Mouse (Mus musculus) liver, embryonic 14.5 days (tissue): ENCODE results near the gene Psd. TPM values are rescaled to one million over a fixed set of nuclear protein-coding genes. Genes with fewer than 3 reads are reported as not detected.
A peak's percentile ranks its signal among the peaks of the same experiment; 100 is the strongest.

Experiments
- ATAC-seq: fragments of 200-750 bp; cut with Nextera tagmentation; 2 replicates; pipeline ENCODE4 v1.8.0; 2017; ENCODE audit warnings: moderate number of reproducible peaks, mild to moderate bottlenecking, moderate library complexity; ENCODE audit not compliant: insufficient read depth
- DNase-seq, 3 experiments: peaks; one replicate each; pipeline ENCODE4 v3.0.0-alpha.2; 2012 to 2013; ENCODE audit warnings: low read depth in 3 of 3, low spot score in 3 of 3
- H3K27ac ChIP-seq: fragments of 300-500 bp; sonication (generic); 2 replicates; pipeline ENCODE4 v1.5.1; 2014; ENCODE audit warnings: moderate library complexity, mild to moderate bottlenecking, control low read depth, inconsistent platforms
- H3K27me3 ChIP-seq: fragments of 300-500 bp; sonication (generic); 2 replicates; pipeline ENCODE4 v1.6.1; 2014; ENCODE audit warnings: mild to moderate bottlenecking, low read length, moderate library complexity; ENCODE audit not compliant: control insufficient read depth, insufficient read depth
- H3K36me3 ChIP-seq: fragments of 300-500 bp; sonication (generic); replicated peaks from 2 replicates; pipeline ENCODE4 v1.6.1; 2014; ENCODE audit warnings: low read depth; ENCODE audit not compliant: control insufficient read depth, insufficient read depth
- H3K4me1 ChIP-seq, 2 experiments: fragments of 200-500 bp in 1 of 2; fragments of 300-500 bp in 1 of 2; sonication (generic) in 1 of 2; replicated peaks; 2 replicates each; pipeline ENCODE4 v1.6.1; 2012 to 2014; ENCODE audit warnings: antibody characterized with exemption in 1 of 2, inconsistent platforms in 1 of 2, low read length in 1 of 2; ENCODE audit not compliant: control insufficient read depth in 2 of 2, insufficient read depth in 2 of 2
- H3K4me2 ChIP-seq: fragments of 300-500 bp; sonication (generic); 2 replicates; pipeline ENCODE4 v1.6.1; 2014; ENCODE audit warnings: low read depth, mild to moderate bottlenecking, control low read depth, moderate library complexity
- H3K4me3 ChIP-seq, 2 experiments: fragments of 200-500 bp in 1 of 2; fragments of 300-500 bp in 1 of 2; sonication (generic) in 1 of 2; 2 replicates each; pipeline ENCODE4 v1.5.1; 2012 to 2014; ENCODE audit warnings: low read depth in 2 of 2, low read length in 2 of 2, mild to moderate bottlenecking in 2 of 2, control low read depth in 1 of 2, inconsistent platforms in 1 of 2, moderate library complexity in 1 of 2; ENCODE audit not compliant: insufficient read depth in 1 of 2
- H3K9ac ChIP-seq: fragments of 300-500 bp; sonication (generic); replicated peaks from 2 replicates; pipeline ENCODE4 v1.6.1; 2014; ENCODE audit warnings: mild to moderate bottlenecking, control low read depth, moderate library complexity
- H3K9me3 ChIP-seq: fragments of 300-500 bp; sonication (generic); 2 replicates; pipeline ENCODE4 v1.6.1; 2016; ENCODE audit warnings: low read length, mixed read lengths; ENCODE audit not compliant: control insufficient read depth
- CTCF ChIP-seq: IDR thresholded peaks from 2 replicates; pipeline ENCODE4 v1.5.1; 2016; ENCODE audit warnings: antibody characterized with exemption, low read depth, control low read depth
- EP300 ChIP-seq: IDR thresholded peaks from 2 replicates; pipeline ENCODE4 v1.6.1; 2016; ENCODE audit warnings: antibody characterized with exemption, low read depth
- WGBS: fragments of 180-500 bp; shearing (Covaris S2); extraction: QIAGEN DNeasy Blood & Tissue Kit; methylation state at CpG from one replicate; pipeline ENCODE4 v1.1.7; 2014; ENCODE audit not compliant: insufficient replicate concordance; 5-methylcytosine and 5-hydroxymethylcytosine counted together
- polyA plus RNA-seq, 2 experiments: library from polyadenylated mRNA; depleted of rRNA in 1 of 2; stranded (reverse) in 1 of 2; unstranded in 1 of 2; fragments of >200 nt; fragmentation: Nextera tagmentation in 1 of 2; extraction: Ambion mirVana in 1 of 2; gene quantifications; 2 replicates each; pipeline versions ENCODE4 v1.2.1 to v1.2.3; 2012 to 2014

The Psd gene
- polyA plus RNA-seq, 2 experiments, result 4.9 TPM

DNA sequence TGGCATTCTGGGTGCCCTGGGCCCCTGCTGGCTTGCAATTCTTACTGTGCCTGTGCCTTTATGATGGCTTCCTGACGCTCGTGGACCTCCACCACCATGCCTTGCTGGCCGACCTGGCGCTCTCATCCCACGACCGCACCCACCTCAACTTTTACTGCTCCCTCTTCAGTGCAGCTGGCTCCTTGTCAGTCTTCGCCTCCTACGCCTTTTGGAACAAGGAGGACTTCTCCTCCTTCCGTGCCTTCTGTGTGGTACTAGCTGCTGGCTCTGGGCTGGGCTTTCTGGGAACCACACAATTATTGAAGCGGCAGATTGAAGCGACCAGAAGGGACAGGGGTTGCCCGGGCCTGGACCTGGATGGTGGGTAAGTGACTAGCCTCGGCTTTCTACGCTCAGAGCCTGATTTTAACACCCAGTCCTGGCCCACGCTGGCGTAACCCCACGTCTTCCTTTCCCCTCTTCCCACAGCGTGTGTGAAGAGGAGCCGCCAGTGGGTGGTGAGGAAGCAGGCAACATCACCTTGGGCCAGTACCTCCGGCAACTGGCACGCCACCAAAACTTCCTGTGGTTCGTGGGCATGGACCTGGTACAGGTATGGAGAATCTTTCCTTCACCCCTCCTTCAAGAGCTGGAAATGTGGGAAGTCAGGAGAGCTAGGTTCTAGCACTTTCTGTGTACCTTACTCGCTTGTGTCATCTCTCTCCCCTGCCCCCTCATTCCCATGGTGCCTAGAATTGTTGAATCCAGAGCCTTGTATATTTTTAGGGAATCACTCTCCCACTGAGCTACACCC lies 41.0 kb upstream of the Psd start:
- TF ChIP-seq EP300 (no peak), CTCF (no peak)
- Histone ChIP-seq H3K27me3 (no peaks in the 10 kb centered on the region), H3K9me3 (no peaks in the 10 kb centered on the region), H3K27ac (no peak overlapping the region), H3K9ac (no peak overlapping the region), H3K4me1 (peaks cover 0 to 3% of the 10 kb centered on the region in 2 experiments; a peak in 1 of 4 replicates), H3K36me3 (no peaks in the 10 kb centered on the region), H3K4me2 (no peak overlapping the region), H3K4me3 (no peak overlapping the region)
- DNase-seq, result no peak
- ATAC-seq, result no peak
- 75% methylated on average over 22 of the region's 23 CpGs for WGBS

DNA sequence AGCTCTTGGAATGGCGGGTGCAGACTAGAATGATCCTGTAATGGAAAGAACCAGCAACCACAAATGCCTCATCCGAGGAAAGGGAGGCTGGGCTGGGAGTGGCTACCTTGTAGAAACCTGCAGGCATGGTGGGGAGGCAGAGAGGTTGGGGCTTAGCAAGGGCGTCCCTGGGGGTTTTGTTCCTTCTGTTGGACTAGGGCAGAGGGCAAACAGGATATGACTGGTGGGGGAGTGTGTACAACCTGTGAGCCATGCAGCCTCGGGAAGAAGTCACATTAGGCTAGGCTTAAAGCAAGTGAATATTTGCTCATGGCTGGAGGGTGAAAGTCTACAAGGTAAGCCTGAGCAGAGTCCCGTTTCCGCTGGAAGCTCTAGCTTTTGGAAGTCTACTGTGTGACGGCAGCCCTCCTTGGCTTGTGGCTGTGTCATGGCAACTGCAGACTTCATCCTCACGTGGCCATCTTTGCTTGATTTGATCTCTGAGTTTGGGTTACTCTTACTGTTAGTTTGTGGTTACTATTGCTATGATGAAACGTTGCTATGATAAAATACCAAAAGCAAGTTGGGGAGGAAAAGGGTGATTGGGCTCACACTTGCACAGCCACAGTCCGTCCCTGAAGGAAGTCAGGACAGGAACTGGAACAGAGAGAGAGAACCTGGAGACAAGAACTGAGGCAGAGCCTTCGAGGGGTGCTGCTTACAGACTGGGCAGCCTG lies 36.5 kb upstream of the Psd start:
- H3K27ac ChIP-seq, result no peak overlapping the region
- no peak overlapping the region for H3K9ac ChIP-seq
- DNase-seq, result no peak
- no peaks in the 10 kb centered on the region for H3K36me3 ChIP-seq
- no peak; the same call in 1 of the 2 replicates for ATAC-seq
- H3K4me2 ChIP-seq, result no peak overlapping the region
- peaks cover under 1 to 5% of the 10 kb centered on the region in 2 experiments; a peak in 3 of 4 replicates for H3K4me1 ChIP-seq
- no peaks in the 10 kb centered on the region for H3K27me3 ChIP-seq
- WGBS, result 59% methylated on average over 11 of the region's 11 CpGs
- TF ChIP-seq EP300, result no peak
- no peak for TF ChIP-seq CTCF
- H3K9me3 ChIP-seq, result no peaks in the 10 kb centered on the region
- no peak overlapping the region for H3K4me3 ChIP-seq

DNA sequence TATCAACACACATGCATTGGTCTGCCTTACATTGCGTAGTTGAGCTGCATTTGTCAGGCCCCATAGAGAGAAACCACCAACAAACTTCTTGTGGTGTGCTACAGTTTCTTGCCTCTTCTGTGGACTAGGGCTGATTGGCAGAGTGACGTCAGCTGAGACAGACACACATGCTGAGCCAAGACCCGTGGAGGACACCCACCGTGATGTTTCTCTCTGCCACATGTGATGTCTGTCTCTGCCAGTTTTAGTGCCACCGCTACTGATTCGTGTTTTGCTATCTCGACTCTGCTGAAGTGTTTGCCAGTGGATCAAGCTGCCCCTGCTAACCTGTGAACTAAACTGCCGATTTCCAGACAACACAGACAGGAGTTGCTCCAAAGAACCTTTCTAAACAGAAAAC lies 35.1 kb upstream of the Psd start:
- TF ChIP-seq CTCF (no peak), EP300 (no peak)
- 77% methylated on average over 8 of the region's 8 CpGs for WGBS
- no peak for DNase-seq
- no peak for ATAC-seq
- Histone ChIP-seq H3K36me3 (no peaks in the 10 kb centered on the region), H3K27ac (no peak overlapping the region), H3K4me2 (no peak overlapping the region), H3K27me3 (no peaks in the 10 kb centered on the region), H3K4me3 (no peak overlapping the region), H3K4me1 (peaks cover 12 to 17% of the 10 kb centered on the region in 2 experiments), H3K9ac (no peak overlapping the region), H3K9me3 (no peaks in the 10 kb centered on the region)

DNA sequence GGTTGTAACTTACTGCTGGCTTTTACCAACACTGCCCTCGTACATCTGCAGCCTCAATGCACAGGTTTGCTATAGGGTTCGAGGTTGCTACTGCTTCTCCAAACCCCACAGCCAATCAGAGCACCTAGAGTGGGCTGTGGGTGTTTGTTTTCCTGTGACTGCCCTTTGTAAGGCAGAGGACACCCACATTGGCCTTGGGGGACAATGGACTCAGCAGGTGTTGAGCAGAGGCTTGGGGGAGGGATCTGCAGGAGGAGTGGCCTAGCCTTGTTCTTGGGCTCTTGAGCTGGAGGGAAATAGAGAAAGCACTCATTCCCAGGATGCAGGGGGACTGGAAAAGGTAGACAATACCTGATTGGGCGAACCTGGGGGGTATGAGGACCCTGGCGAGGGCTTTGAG lies 31.4 kb upstream of the Psd start:
- Histone ChIP-seq H3K4me3 (peak overlapping the region in 1 of 2 experiments; percentile 5; a peak in 2 of 4 replicates), H3K27me3 (no peaks in the 10 kb centered on the region), H3K4me1 (peaks cover 12 to 19% of the 10 kb centered on the region in 2 experiments), H3K27ac (no peak overlapping the region), H3K9me3 (no peaks in the 10 kb centered on the region), H3K36me3 (no peaks in the 10 kb centered on the region), H3K4me2 (peak overlapping the region; percentile 100), H3K9ac (no peak overlapping the region)
- 26% methylated on average over 4 of the region's 4 CpGs for WGBS
- TF ChIP-seq CTCF, result no peak
- no peak for TF ChIP-seq EP300
- ATAC-seq (0 out of 2 replicates have a peak, but pooled peaks have one; percentile 17), DNase-seq (no peak)
